Mouse (Mus musculus): ENCODE data around the gene Rnf149. TPM values are rescaled to one million over a fixed set of nuclear protein-coding genes. Genes with fewer than 3 reads are reported as not detected.

Gene Rnf149
- 28.2 and 30.7 TPM in 2 replicates for polyA plus RNA-seq (2016; fragmentation: Nextera tagmentation; extraction: Ambion mirVana)

DNA sequence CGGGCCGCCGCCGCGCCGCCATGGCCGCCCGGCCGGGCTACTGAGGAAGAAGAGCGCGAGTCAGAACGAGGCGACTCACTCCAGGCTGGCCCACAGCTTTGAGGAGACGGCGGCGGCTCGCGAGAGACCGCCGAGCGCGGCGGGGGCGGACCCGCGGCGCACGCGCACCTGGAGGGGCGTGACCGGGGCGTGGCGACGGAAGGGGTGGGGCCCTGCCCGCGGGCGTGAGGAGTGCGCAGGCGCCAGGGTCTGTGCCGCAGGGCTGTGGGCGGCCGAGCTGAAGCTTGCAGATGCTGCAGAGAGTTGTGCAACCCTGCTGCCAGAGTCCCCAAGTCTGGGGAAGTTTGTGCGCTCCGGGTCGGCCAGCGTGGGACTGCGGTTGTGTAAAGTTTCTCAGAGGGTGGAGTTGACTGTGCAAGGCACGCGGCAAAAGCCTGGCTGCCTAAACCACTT, at the start of gene Rnf149:
Gene Rnf149, minus strand, starts transcription at position 153 of the 453 bp plus-strand sequence.
- no peaks in the 10 kb centered on the region for H3K36me3 ChIP-seq
- H3K27me3 ChIP-seq: no peaks in the 10 kb centered on the region
- H3K4me1 ChIP-seq: peaks cover 19% of the 10 kb centered on the region
- H3K4me2 ChIP-seq (replicated peaks): peak within 1 kb of the TSS; percentile 80
- peak within 1 kb of the TSS; percentile 91 for H3K9ac ChIP-seq (replicated peaks)
- peak within 1 kb of the TSS; percentile 98 for H3K27ac ChIP-seq (replicated peaks)
- WGBS: 1% methylated on average over 36 of the region's 49 CpGs
- ATAC-seq (ENCODE audit: low FRiP score, low read depth): peak; percentile 97
- no peaks in the 10 kb centered on the region for H3K9me3 ChIP-seq
- peak within 1 kb of the TSS; percentile 91 for H3K4me3 ChIP-seq

DNA sequence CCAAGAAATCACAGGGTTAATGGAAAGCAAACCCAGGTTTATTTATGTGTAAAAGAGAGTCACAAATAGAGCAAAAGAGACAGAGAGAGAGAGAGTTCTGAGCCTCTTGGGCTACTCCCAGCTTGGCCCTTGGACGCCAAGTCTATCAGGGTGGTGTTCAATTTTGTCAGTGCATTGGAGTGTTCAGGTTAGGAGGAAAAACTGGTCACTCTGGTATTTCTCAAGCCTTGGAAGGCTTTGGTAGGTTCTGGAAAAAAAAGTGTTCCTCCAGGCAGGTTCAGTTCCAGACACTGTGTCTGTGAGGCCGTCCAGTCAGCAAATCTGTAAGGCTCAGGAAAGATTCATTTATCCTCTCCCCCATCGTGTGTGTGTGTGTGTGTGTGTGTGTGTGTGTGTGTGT, 48.3 kb upstream of the Rnf149 start:
- Histone ChIP-seq H3K4me1 (no peaks in the 10 kb centered on the region), H3K4me2 (replicated peaks) (no peak overlapping the region), H3K36me3 (no peaks in the 10 kb centered on the region), H3K9me3 (no peaks in the 10 kb centered on the region), H3K27ac (replicated peaks) (no peak overlapping the region), H3K27me3 (no peaks in the 10 kb centered on the region), H3K9ac (replicated peaks) (no peak overlapping the region), H3K4me3 (no peak overlapping the region)
- 68% methylated on average over 3 of the region's 3 CpGs for WGBS
- ATAC-seq (ENCODE audit: low FRiP score, low read depth): no peak

- H3K4me1 ChIP-seq: no peaks in the 10 kb centered on the region
- no peak overlapping the region for H3K4me3 ChIP-seq
- H3K9me3 ChIP-seq: no peaks in the 10 kb centered on the region
- no peaks in the 10 kb centered on the region for H3K27me3 ChIP-seq
- 53% methylated on average over 1 of the region's 1 CpGs for WGBS
- H3K4me2 ChIP-seq (replicated peaks): no peak overlapping the region
- no peaks in the 10 kb centered on the region for H3K36me3 ChIP-seq
- no peak overlapping the region for H3K27ac ChIP-seq (replicated peaks)
- no peak for ATAC-seq (ENCODE audit: low FRiP score, low read depth)
- no peak overlapping the region for H3K9ac ChIP-seq (replicated peaks)
Observed at GRCm38 (mm10) chr1:39623729-39624128, 46.5 kb upstream of the Rnf149 start.

DNA sequence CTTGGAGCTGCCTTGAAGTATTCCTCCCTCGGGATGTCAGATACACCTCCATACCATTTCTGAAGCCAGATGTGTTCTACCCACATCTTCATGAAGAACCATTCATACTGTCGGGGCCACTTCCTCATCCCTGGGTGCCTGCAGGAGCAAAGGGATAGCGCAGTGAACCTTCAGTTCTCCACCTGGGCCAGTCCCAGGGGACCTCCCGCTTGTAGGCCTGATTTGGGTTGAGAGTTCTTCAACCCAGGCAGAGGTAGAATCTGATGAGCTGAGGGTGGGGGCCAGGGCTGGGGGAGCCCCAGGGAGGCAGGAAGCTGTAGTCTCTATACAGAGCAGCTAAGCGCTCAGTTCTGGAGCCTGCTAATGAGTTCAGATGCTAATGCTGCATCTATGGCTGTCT, 45.9 kb upstream of the Rnf149 start:
- Histone ChIP-seq H3K27me3 (no peaks in the 10 kb centered on the region), H3K4me1 (no peaks in the 10 kb centered on the region), H3K9ac (replicated peaks) (no peak overlapping the region), H3K4me2 (replicated peaks) (no peak overlapping the region), H3K36me3 (no peaks in the 10 kb centered on the region), H3K27ac (replicated peaks) (no peak overlapping the region), H3K4me3 (no peak overlapping the region), H3K9me3 (no peaks in the 10 kb centered on the region)
- WGBS: 89% methylated on average over 5 of the region's 5 CpGs
- ATAC-seq (ENCODE audit: low FRiP score, low read depth): no peak

DNA sequence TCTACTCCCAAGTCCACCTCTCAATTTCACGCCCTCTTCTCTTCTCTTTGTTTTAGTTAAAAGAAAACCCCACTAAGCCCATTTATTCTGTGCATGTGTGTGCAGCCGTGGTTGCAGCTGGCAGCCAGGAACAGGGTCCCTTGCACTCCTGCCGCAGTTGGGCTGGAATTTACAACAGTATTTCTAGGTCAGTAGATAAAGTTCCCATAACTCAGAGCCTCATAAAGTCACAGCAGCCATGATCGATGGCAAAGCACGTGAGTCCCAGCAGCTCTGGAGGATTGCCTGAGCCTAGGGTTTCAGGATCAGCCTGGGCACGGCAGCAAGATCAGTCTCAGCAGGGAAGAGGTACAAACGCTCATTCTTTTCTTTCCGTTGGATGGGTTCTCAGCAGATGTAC, 41.3 kb upstream of the Rnf149 start:
- H3K27ac ChIP-seq (replicated peaks): no peak overlapping the region
- no peaks in the 10 kb centered on the region for H3K9me3 ChIP-seq
- no peaks in the 10 kb centered on the region for H3K4me1 ChIP-seq
- H3K27me3 ChIP-seq: no peaks in the 10 kb centered on the region
- H3K4me2 ChIP-seq (replicated peaks): no peak overlapping the region
- H3K4me3 ChIP-seq: no peak overlapping the region
- WGBS: 37% methylated on average over 8 of the region's 8 CpGs
- ATAC-seq (ENCODE audit: low FRiP score, low read depth): no peak
- H3K9ac ChIP-seq (replicated peaks): no peak overlapping the region
- no peaks in the 10 kb centered on the region for H3K36me3 ChIP-seq

DNA sequence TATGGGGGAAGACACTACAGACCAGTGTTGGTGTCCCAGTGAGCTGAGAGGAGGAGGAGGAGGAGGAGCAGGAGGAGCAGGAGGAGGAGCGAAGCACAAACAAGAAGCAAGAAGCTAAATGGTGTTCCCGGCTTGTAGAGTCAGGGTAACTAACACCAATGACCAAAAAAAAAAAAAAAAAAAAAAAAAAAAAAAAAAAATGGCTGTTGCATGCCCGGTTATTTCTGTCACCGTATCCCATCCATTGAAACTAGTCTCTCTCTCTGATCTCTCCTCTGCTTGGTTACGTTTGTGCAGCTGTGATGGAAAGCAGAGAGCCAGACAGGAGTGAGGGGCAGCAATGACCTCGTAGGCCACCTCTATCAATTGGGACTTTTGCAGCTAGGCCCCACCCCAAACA, 38.3 kb upstream of the Rnf149 start:
- no peak overlapping the region for H3K4me2 ChIP-seq (replicated peaks)
- WGBS: 76% methylated on average over 6 of the region's 6 CpGs
- H3K9me3 ChIP-seq: no peaks in the 10 kb centered on the region
- ATAC-seq (ENCODE audit: low FRiP score, low read depth): no peak
- no peak overlapping the region for H3K9ac ChIP-seq (replicated peaks)
- H3K4me1 ChIP-seq: 0 out of 2 replicates have a peak, but pooled peaks cover 2% of the 10 kb centered on the region
- H3K27me3 ChIP-seq: no peaks in the 10 kb centered on the region
- H3K36me3 ChIP-seq: no peaks in the 10 kb centered on the region
- no peak overlapping the region for H3K27ac ChIP-seq (replicated peaks)
- no peak overlapping the region for H3K4me3 ChIP-seq

- no peak for ATAC-seq (ENCODE audit: low FRiP score, low read depth)
- H3K4me1 ChIP-seq: 0 out of 2 replicates have a peak, but pooled peaks cover 2% of the 10 kb centered on the region
- 30% methylated on average over 11 of the region's 11 CpGs for WGBS
- no peak overlapping the region for H3K4me3 ChIP-seq
- no peaks in the 10 kb centered on the region for H3K27me3 ChIP-seq
- no peak overlapping the region for H3K9ac ChIP-seq (replicated peaks)
- no peak overlapping the region for H3K27ac ChIP-seq (replicated peaks)
- no peak overlapping the region for H3K4me2 ChIP-seq (replicated peaks)
- H3K9me3 ChIP-seq: no peaks in the 10 kb centered on the region
- H3K36me3 ChIP-seq: no peaks in the 10 kb centered on the region
Observed at GRCm38 (mm10) chr1:39614462-39615279, 37.5 kb upstream of the Rnf149 start.

DNA sequence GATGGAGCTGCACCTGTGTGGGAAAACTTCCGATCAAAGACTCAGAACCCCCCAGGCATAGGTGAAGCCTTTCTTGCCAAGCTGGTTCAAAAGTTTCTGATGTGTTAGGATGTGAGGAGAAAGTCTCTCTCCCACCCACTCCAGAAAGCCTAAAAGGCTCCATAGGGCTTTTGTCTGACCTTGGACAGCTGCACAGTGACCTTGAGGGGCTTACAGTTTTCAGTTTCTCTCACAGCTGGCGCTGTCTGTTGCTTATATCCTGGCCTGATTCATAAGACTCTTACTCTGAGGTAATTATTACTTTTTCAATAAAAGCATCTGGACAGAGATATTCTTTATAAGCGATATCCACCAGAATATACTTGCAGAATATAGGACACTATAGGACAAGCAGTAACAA, 35.9 kb upstream of the Rnf149 start:
- H3K27ac ChIP-seq (replicated peaks): no peak overlapping the region
- no peak overlapping the region for H3K4me3 ChIP-seq
- 87% methylated on average over 3 of the region's 3 CpGs for WGBS

GRCm38 (mm10) chr1:39612491-39612890, 35.3 kb upstream of the Rnf149 start:
- H3K36me3 ChIP-seq: no peaks in the 10 kb centered on the region
- no peak overlapping the region for H3K4me3 ChIP-seq
- H3K9me3 ChIP-seq: no peaks in the 10 kb centered on the region
- no peak overlapping the region for H3K27ac ChIP-seq (replicated peaks)
- no peak overlapping the region for H3K9ac ChIP-seq (replicated peaks)
- no peak overlapping the region for H3K4me2 ChIP-seq (replicated peaks)
- H3K4me1 ChIP-seq: 0 out of 2 replicates have a peak, but pooled peaks cover 2% of the 10 kb centered on the region
- no peak for ATAC-seq (ENCODE audit: low FRiP score, low read depth)
- 76% methylated on average over 5 of the region's 5 CpGs for WGBS
- no peaks in the 10 kb centered on the region for H3K27me3 ChIP-seq

More for the DNA sequence above, 35.9 kb upstream of the Rnf149 start:
- H3K27me3 ChIP-seq: no peaks in the 10 kb centered on the region
- no peaks in the 10 kb centered on the region for H3K36me3 ChIP-seq
- 0 out of 2 replicates have a peak, but pooled peaks cover 2% of the 10 kb centered on the region for H3K4me1 ChIP-seq
- H3K9me3 ChIP-seq: no peaks in the 10 kb centered on the region
- H3K9ac ChIP-seq (replicated peaks): no peak overlapping the region
- no peak for ATAC-seq (ENCODE audit: low FRiP score, low read depth)
- no peak overlapping the region for H3K4me2 ChIP-seq (replicated peaks)

DNA sequence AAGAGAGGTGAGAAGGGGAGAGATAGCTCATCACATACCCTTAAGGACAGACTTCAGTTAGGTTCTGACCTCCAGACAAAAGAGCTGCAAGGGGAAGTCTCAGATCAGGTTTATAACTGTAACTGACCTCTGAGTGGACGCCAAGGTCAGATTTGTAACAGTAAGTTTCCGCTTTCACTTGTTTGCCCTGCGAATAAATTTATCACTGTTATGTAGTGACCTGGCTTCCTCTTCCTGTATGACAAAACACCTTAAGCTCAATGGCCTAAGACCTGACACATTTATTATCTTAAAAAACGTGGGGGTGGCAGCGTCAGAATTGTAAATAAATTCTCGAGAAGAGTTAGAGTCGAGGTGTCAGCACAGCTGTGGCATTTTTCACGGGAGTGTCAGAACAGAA, 31.3 kb upstream of the Rnf149 start:
- no peaks in the 10 kb centered on the region for H3K9me3 ChIP-seq
- no peaks in the 10 kb centered on the region for H3K27me3 ChIP-seq
- H3K4me2 ChIP-seq (replicated peaks): no peak overlapping the region
- H3K4me3 ChIP-seq: no peak overlapping the region
- H3K4me1 ChIP-seq: 0 out of 2 replicates have a peak, but pooled peaks cover 2% of the 10 kb centered on the region
- ATAC-seq (ENCODE audit: low FRiP score, low read depth): no peak
- no peak overlapping the region for H3K27ac ChIP-seq (replicated peaks)
- H3K36me3 ChIP-seq: no peaks in the 10 kb centered on the region
- no peak overlapping the region for H3K9ac ChIP-seq (replicated peaks)
- WGBS: 78% methylated on average over 8 of the region's 8 CpGs

DNA sequence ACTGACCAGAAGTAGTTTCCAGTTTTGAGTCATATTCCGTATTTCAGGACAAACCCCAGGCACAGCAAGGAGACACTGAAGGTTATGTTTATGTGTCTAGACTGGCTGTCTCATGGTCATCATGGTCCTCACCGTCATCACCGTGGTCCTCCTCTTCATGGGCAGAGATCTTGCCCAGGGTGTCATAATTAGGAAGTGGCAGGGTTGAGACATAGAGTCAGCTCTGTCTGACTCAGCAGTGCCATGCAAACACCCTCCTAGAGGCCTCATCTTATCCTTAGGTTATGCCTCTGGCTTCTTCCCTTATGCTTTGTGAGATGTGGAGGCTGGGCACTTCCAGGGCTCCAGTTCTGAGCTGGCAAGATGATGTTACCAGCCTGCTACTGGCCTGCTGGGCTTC, 25.3 kb upstream of the Rnf149 start:
- WGBS: 96% methylated on average over 3 of the region's 3 CpGs

DNA sequence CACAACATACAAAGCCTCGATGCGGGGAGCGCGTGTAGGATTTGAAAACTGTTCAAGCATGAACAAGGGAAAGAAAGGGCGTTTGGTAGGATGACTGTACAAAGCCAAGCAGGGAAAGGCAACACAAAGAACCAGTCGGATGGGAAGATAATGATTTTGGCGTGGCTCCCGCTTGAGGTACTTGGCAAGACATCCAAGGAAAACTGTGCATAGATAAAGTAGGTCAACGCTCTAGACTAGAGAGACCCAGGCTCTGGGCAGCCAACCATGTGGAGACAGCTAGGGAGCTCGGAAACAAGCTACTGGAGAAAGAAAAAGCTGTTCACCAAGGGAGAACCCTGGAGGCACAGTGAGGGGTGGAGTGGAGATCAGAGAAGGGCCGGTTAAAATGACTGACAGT, 21.5 kb upstream of the Rnf149 start:
- Histone ChIP-seq H3K27me3 (no peaks in the 10 kb centered on the region), H3K4me3 (no peak overlapping the region), H3K9me3 (no peaks in the 10 kb centered on the region), H3K4me1 (no peaks in the 10 kb centered on the region), H3K4me2 (replicated peaks) (no peak overlapping the region), H3K36me3 (no peaks in the 10 kb centered on the region), H3K27ac (replicated peaks) (no peak overlapping the region), H3K9ac (replicated peaks) (no peak overlapping the region)
- WGBS: 79% methylated on average over 11 of the region's 11 CpGs
- no peak for ATAC-seq (ENCODE audit: low FRiP score, low read depth)

More for the DNA sequence above, 25.3 kb upstream of the Rnf149 start:
- Histone ChIP-seq H3K4me3 (no peak overlapping the region), H3K36me3 (no peaks in the 10 kb centered on the region), H3K27me3 (no peaks in the 10 kb centered on the region), H3K9ac (replicated peaks) (no peak overlapping the region), H3K27ac (replicated peaks) (no peak overlapping the region), H3K4me2 (replicated peaks) (no peak overlapping the region), H3K4me1 (no peaks in the 10 kb centered on the region), H3K9me3 (no peaks in the 10 kb centered on the region)
- ATAC-seq (ENCODE audit: low FRiP score, low read depth): no peak

All from midbrain, embryonic 12.5 days (tissue).